Mouse (Mus musculus) heart, postnatal 25 days (tissue): ENCODE measurements around the gene Txlng. TPM values are rescaled to one million over a fixed set of nuclear protein-coding genes. Genes with fewer than 3 reads are reported as not detected.
"Not testable (repeated sequence)": the region's sequence is repeated elsewhere in the genome, so short reads cannot be mapped to it uniquely, and the experiment has no call there.

Source experiments
- DNase-seq: peaks from one replicate; pipeline ENCODE4 v3.0.0; 2022; ENCODE audit warnings: low spot score
- intact Hi-C: fragments of 180-260 bp; cut with DNase I; formaldehyde crosslinking; loops from one replicate; pipeline ENCODE4 v1.15.1; 2025
- total RNA-seq, 2 experiments: library from RNA; stranded (reverse); gene quantifications; 2 replicates each; pipeline ENCODE4 v1.2.3; 2021

Gene Txlng
- 1 to 10 TPM; 7.3 to 7.7 TPM for total RNA-seq

DNA sequence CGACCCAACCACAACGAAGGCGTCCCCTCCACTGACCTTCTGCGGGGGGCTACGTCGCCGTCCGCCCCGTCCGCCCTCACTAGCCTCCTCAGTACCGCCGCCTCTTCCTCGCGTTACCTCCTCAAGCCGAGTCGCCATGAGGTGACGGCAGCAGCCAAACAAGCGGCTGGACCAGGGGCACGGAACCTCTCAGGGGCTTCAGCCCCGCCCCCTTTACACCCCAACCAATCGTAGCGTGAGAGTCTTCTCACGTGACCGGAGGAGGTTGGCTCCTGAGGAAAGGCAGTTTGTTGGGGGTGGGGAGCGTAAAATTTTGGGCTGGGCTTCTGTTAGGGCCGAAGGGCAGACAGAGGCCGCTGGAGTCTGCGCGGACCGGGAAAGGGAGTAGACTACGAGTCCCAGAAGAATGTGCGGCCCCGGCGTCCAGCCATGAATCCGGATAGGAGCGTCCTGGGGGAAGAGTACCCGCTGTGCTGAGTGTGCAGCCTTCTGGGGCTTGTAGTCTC is at the start of gene Txlng:
Gene Txlng (minus strand): TSS at position 252 of the 506 bp plus-strand sequence.
- intact Hi-C loops, result loop anchor here (5.0 kb wide), 1 partner anchor 67 kb away; the partner anchor contains the start of gene Rbbp7
- peak; percentile 95 for DNase-seq

GRCm38 (mm10) chrX:162878236-162878635 is 49.0 kb upstream of the Txlng start:
- intact Hi-C loops, result no loop called here

GRCm38 (mm10) chrX:162873761-162874160 is 44.5 kb upstream of the Txlng start:
- intact Hi-C loops, result no loop called here
- DNase-seq, result no peak

More at GRCm38 (mm10) chrX:162878236-162878635, 49.0 kb upstream of the Txlng start:
- no peak for DNase-seq

DNA sequence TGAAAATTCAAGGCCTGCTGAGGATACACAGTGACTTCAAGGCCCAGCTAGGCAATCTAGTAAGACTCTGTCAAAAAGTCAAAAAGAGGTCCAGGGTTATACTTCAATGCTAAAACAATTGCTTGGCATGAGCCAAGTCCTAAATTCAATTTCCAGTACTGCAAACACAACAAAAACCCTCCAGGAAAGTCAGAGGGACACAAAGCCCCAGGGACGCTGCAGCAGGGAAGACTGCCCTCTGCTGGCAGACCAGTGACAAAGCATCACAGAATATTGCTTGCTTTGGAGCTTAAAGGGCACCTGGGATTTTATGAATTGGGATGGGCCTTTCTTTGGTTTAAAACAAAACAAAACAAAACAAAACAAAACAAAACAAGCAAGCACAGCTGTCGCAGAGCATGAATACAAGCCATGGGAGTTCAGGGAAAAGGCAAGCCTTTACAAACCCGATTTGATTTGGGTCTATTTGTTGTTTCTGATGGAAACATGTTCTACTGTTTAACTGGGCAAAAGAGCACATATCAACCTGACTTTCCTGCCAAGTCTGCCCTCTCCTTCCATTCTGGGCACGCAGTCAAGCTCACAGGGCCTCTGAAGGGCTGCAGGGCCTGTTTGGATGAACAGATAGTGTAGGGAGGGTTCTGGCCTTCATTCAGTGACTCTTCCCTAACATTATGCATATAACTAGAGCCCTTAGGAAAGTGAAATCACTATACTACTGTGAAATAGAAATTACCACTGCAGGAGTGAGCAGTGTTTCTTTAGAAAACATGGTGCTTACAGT is 42.7 kb upstream of the Txlng start:
- DNase-seq, result no peak
- intact Hi-C loops, result no loop called here

DNA sequence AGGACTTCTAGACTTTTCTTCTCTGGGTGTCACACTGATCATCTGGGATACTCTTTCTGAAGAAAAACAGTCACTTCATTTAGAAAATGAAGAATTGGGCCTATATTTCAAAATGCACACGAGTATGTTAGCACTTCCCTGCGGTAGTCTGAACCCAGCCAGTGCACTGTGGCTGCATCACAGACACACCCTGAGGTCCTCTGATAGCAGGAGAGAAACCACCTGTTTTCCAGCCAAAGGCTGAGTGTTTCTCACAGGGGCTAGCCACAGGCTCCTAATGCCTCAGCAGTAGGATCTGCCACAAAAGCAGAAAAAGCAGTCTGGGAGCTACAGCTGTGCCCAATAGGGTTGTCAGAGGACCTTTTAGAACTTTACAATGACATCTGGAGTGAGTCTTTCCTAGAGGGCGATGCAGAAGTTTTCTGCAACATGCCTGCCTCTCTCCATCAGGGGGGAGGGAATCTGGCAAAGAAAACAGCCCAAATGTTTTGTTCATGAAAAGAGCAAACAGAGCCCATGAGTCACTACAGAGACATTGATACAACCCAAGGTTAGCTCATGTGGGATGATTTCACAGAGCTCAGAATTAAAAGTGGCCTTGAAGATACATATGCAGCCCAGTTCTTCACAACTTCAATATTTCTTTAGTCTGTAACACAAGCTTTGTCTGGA is 39.2 kb upstream of the Txlng start:
- no peak for DNase-seq
- intact Hi-C loops, result no loop called here

GRCm38 (mm10) chrX:162848682-162849081 is 19.4 kb upstream of the Txlng start:
- intact Hi-C loops, result no loop called here
- DNase-seq, result no peak

GRCm38 (mm10) chrX:162845531-162845930 is 16.3 kb upstream of the Txlng start:
- DNase-seq, result no peak
- intact Hi-C loops, result no loop called here

DNA sequence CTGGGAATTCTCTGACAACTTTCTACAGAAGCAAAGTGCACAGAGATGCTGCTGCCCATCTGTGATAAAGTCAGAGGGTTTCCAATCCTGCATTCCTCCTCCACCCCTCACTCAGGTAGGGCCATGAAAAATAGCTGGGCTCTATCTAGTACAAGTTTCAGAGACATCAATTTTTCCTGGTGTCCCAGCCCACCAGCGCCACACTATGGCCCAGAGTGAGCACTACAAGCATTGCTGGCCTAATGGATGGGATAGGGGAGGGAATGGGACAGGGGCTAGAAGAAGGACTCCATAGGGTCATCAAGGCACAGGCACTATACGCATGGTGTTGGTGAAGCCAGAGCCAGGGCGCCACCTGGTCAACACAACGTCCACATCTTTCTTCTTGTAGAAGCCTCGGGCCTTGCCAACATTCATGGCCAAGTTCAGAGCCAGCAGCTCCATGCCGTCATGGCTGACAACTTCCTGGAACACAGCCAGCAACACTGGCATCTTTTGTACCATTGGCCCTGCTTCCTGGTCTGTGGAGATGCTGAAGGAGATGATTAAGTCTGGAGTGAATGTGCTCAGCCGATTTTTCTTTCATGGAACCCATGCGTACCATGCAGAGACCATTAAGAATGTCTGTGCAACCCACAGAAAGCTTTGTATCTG is 15.3 kb upstream of the Txlng start:
- no peak for DNase-seq
- intact Hi-C loops, result no loop called here

DNA sequence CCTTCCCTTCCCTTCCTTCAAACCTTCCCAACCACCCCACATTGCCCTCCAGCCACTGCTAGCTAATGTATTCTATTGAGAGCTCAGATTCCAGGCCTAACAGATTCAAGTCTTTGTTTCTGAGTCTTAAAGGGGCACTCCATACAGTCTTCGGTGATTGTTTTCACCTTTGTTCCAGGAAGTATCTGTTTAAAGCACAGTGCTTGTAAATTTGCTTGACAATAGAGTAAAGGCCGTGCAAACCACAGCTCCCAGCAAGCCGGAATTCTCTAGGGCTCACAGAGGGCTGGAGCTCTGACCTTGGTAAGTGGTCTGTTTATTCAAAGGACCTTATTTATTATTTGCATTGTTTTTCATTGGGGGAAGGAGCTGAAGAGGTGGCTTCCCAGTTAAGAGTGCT is 2.8 kb upstream of the Txlng start:
- DNase-seq, result no peak
- intact Hi-C loops, result no loop called here

- intact Hi-C loops, result no loop called here
- DNase-seq, result no peak
These were observed 2.3 kb upstream of the Txlng start for GRCm38 (mm10) chrX:162831542-162831941.

GRCm38 (mm10) chrX:162831036-162831435 is 1.8 kb upstream of the Txlng start:
- intact Hi-C loops, result no loop called here

GRCm38 (mm10) chrX:162830313-162830712 is 1.1 kb upstream of the Txlng start:
- DNase-seq, intact Hi-C loops: not testable (repeated sequence)

More at GRCm38 (mm10) chrX:162831036-162831435, 1.8 kb upstream of the Txlng start:
- DNase-seq, result no peak

GRCm38 (mm10) chrX:162829741-162830140 is 487 bp upstream of the Txlng start:
- no peak for DNase-seq

DNA sequence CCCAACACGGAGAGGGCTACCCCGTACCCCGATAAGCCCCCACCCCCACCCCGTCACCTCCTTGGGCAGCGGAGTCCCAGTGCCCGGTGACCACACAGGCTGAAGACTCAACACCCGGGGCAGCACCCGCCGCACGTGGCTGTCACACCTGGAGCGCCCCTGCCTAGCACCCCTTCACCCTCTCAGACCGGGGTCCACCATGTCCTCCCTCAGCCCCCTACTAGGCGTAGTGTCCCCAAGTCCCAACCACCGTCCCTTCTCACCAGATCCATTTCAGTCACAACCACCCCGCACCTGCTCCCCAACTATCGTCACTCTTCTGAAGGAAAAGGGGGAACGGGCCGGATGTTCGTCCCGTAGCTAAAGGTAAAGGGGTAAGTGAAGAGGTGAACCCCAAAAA is 471 bp downstream of the Txlng start:
- intact Hi-C loops, result loop anchor here (5.0 kb wide), 1 partner anchor 66 kb away; the partner anchor contains the start of gene Rbbp7
- DNase-seq, result peak; percentile 2

More at GRCm38 (mm10) chrX:162829741-162830140, 487 bp upstream of the Txlng start:
- intact Hi-C loops, result loop anchor here (5.0 kb wide), 1 partner anchor 67 kb away; the partner anchor contains the start of gene Rbbp7

DNA sequence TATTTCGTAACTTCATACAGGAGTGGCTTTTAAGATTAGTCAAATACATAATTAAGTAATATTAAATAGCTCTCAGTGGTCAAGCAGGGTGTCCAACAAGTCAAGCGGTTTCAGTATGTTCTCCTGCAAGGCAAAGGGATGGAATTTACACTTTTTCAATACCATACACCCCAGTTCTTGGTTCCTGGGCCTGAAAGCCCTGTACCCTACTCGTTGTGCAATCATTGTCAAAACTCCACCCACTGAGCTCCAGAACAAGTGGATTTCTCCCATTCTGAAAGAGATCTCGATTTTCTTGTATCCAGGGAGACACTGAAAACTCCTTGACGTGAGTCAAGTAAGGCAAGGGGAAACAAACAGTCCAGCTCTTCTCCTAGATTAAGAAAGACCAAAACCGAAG is 1.2 kb downstream of the Txlng start:
- DNase-seq, result no peak
- intact Hi-C loops, result loop anchor here (5.0 kb wide), 1 partner anchor 66 kb away; the partner anchor contains the start of gene Rbbp7

- no peak for DNase-seq
- intact Hi-C loops, result no loop called here
These were observed 28.9 kb downstream of the Txlng start for GRCm38 (mm10) chrX:162800371-162800770.

DNA sequence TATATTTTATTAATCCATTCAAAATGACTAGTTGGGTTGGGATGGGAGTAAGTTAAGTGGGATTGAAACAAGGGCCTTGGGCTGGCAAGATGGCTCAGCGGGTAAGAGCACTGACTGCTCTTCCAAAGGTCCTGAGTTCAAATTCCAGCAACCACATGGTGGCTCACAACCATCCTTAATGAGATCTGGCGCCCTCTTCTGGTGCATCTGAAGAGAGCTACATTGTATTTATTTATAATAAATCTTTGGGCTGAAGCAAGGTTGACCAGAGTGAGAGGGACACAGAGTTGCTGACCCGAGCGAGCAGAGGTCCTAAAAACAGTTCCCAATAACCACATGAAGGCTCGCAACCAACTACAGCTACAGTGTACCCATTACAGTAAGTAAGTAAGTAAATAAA is 37.9 kb downstream of the Txlng start:
- DNase-seq, intact Hi-C loops: not testable (repeated sequence)

DNA sequence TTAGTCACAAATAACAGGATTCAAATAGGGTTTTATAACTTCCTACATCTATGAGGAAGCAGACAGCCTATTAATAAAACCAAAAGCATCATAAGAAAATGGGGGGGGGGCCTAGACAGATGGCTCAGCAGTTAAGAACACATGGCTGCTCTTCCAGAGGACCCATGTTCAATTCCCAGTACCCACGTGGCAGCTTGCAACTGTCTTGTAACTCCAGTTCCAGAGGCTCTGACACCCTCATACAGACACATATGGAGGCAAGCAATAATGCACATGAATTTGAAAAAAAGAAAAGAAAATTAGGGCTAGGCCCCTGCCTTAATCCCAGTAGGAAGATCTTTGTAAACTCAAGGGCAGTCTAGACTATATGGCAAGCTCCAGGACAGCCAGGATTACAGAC is 40.9 kb downstream of the Txlng start:
- intact Hi-C loops, result no loop called here

GRCm38 (mm10) chrX:162770726-162771125 is 58.5 kb downstream of the Txlng start:
- DNase-seq, result no peak
- intact Hi-C loops, result no loop called here

More for the DNA sequence above, 40.9 kb downstream of the Txlng start:
- no peak for DNase-seq
